Mouse (Mus musculus) layer of hippocampus, adult 2 months (tissue): ENCODE data around the gene Phc1. TPM values are rescaled to one million over a fixed set of nuclear protein-coding genes. Genes with fewer than 3 reads are reported as not detected.
A peak's percentile ranks its signal among the peaks of the same experiment; 100 is the strongest.

Experiments used
- DNase-seq, 2 experiments: peaks; one replicate each; pipeline ENCODE4 v3.0.0; 2022; ENCODE audit warnings: low spot score in 2 of 2
- H3K27ac ChIP-seq: fragments of 200-600 bp; 2 replicates; pipeline ENCODE4 v1.8.1; 2022
- H3K4me3 ChIP-seq: fragments of 200-600 bp; 2 replicates; pipeline ENCODE4 v1.8.1; 2022; ENCODE audit warnings: mild to moderate bottlenecking
- CTCF ChIP-seq: fragments of 200-600 bp; conservative IDR thresholded peaks from 2 replicates; pipeline ENCODE4 v1.8.1; 2022; ENCODE audit warnings: antibody characterized with exemption, mild to moderate bottlenecking, moderate library complexity
- total RNA-seq, 2 experiments: library from RNA; stranded (reverse); gene quantifications; 2 replicates each; pipeline ENCODE4 v1.2.3; 2021

The Phc1 gene
- total RNA-seq, 2 experiments from 2014 or later = 63.7 to 71.1 TPM

DNA sequence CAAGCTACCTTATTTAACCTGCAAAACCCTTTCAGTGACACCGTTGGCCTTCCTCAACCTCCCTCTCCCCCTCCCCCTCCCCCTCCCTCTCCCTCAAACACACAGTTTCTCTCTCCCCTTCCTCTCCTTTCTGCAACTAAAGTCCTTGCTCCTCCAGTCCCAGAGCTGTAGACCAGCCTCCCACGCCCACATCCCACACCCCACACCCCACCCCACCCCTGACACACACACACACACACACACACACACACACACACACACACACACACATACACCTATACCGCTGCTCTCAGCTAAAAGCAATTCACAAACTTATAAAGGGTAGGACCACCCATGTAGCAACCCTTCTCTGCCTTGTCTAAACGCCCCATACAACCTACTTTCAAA is 42.1 kb downstream of the Phc1 start:
- no peak for DNase-seq
- Histone ChIP-seq H3K4me3 (no peak overlapping the region), H3K27ac (no peak overlapping the region)
- TF ChIP-seq CTCF = no peak

- peak overlapping the region; percentile 63 for H3K4me3 ChIP-seq
- TF ChIP-seq CTCF = peak; percentile 38
- peak overlapping the region; percentile 83 for H3K27ac ChIP-seq
- DNase-seq = peak in 1 of 2 experiments; percentile 31
Observed at GRCm38 (mm10) chr6:122297279-122298222, 42.8 kb downstream of the Phc1 start.

DNA sequence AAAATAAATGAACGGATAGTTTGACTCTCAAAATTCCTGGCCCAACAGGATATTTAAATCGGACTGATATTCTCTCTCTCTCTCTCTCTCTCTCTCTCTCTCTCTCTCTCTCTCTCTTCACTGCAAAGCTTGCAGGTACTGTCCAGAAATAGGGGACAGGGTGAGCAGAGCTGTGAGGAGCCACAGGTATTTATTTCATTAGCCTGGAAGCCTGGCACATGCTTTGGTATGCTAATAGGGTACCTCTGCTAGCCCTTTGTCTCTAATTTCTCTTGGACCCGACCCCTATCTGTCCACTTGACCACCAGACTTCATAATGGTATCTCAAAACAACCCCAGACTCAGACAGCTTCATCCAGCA is 43.5 kb downstream of the Phc1 start:
- Histone ChIP-seq H3K4me3 (peak overlapping the region; percentile 63), H3K27ac (peak overlapping the region; percentile 83)
- no peak for TF ChIP-seq CTCF
- no peak for DNase-seq

- no peak for DNase-seq
- no peak for TF ChIP-seq CTCF
- H3K4me3 ChIP-seq = no peak overlapping the region
- H3K27ac ChIP-seq = no peak overlapping the region
Observed at GRCm38 (mm10) chr6:122295242-122295641, 45.1 kb downstream of the Phc1 start.

- Histone ChIP-seq H3K27ac (no peak overlapping the region), H3K4me3 (no peak overlapping the region)
- DNase-seq = no peak
- TF ChIP-seq CTCF = no peak
Observed at GRCm38 (mm10) chr6:122294290-122294689, 46.1 kb downstream of the Phc1 start.

DNA sequence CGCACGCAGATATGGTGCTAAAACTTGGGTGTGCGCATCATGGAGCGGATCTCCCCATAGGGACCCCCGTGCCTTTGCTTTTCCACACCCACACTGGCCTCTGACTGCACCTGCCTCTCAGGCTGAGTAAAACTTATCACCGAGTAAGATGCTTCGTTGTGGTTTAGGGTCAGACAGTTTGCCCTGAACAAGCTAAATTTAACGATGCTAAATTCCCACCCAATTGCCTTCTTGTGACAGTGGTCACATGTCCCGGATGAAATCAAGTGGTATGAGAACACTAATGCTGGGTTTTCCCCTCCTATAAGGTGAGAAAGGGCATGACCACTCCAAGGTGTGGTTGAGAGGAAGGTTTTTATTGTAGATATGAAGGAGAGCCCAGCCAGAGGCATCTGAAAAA is 46.6 kb downstream of the Phc1 start:
- DNase-seq = no peak
- TF ChIP-seq CTCF = no peak
- H3K27ac ChIP-seq = no peak overlapping the region
- no peak overlapping the region for H3K4me3 ChIP-seq

GRCm38 (mm10) chr6:122293121-122293520 is 47.2 kb downstream of the Phc1 start:
- no peak overlapping the region for H3K27ac ChIP-seq
- no peak for TF ChIP-seq CTCF
- no peak overlapping the region for H3K4me3 ChIP-seq
- no peak for DNase-seq

DNA sequence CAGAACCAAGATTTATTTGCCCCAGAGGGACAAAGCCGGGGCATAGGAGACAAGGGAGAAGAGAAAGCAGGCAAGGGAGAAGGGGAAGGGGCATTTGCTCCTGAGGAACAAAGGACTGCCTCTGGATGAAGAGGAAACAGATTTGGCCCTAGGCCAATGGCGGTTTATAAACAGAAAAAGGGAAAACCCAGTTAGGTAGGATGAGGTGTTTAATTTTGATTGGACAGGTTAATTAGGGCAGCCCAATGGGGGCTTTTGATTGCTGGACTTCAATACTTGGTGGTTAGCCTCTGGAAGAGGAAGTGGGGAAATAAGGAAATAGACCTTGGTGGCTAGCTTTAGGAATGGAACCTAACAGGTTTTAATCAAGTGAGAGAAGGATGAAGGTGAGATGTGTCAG is 48.2 kb downstream of the Phc1 start:
- Histone ChIP-seq H3K27ac (no peak overlapping the region), H3K4me3 (no peak overlapping the region)
- no peak for DNase-seq
- TF ChIP-seq CTCF = no peak

- TF ChIP-seq CTCF = no peak
- Histone ChIP-seq H3K27ac (no peak overlapping the region), H3K4me3 (no peak overlapping the region)
- no peak for DNase-seq
Observed at GRCm38 (mm10) chr6:122291735-122292134, 48.6 kb downstream of the Phc1 start.

DNA sequence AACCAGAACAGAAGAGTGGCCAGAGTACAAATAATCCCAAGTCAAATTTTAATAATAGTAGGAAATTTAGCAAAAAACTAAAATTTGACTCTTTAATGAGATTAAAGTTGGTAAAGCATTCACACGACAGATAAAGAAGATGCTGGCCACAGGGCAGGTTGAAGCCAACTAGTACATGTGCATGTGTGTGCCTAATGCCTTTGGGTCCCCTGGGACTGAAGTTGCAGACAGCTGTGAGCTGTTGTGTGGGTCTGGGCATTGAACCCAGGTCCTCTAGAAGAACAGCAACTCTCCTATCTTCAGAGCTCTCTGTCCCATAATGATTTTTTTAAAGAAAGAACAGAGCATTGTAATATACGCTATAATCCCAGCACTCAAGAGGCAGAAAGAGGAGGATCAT is 49.1 kb downstream of the Phc1 start:
- no peak for TF ChIP-seq CTCF
- Histone ChIP-seq H3K4me3 (no peak overlapping the region), H3K27ac (no peak overlapping the region)
- DNase-seq = no peak

DNA sequence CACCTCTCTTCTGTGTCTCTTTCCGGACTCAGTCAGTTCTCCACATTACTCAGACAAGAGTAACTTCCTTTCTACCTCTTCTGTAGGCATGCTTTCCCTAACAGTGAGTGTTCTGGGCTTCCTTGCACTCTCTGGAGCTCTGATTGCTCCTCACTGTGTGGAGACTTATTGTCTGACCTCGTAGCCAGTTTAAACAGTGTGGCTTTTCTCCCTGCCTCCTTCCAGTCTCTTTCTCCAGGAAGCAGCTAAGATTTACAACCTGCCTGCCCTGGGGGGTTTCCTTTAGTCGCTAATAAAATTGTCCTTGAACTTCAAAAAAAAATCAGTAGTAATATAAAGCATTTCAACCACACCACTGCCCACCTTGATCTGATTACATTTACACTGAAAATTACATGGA is 50.1 kb downstream of the Phc1 start:
- Histone ChIP-seq H3K27ac (no peak overlapping the region), H3K4me3 (no peak overlapping the region)
- DNase-seq = no peak
- no peak for TF ChIP-seq CTCF

DNA sequence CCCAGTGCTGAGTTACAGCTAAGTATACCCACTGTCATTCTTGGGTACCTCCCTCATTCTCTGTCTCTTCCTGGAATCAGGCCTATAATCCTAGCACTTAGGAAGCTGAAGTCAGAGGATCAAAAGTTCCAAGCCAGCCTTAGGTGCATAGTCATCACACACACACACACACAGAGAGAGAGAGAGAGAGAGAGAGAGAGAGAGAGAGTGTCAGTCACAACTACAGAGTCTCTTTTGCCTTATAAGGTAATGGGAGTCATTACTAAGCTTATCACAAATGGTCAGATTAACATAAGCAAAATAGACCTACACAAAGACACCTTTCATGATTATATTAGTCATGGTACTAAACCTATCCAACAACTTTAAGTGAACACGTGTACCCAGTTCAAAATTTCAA is 51.0 kb downstream of the Phc1 start:
- H3K27ac ChIP-seq = no peak overlapping the region
- DNase-seq = no peak
- TF ChIP-seq CTCF = no peak
- no peak overlapping the region for H3K4me3 ChIP-seq

GRCm38 (mm10) chr6:122288263-122288662 is 52.1 kb downstream of the Phc1 start:
- no peak overlapping the region for H3K27ac ChIP-seq
- no peak overlapping the region for H3K4me3 ChIP-seq
- TF ChIP-seq CTCF = peak; percentile 73
- no peak for DNase-seq

GRCm38 (mm10) chr6:122284823-122285222 is 55.5 kb downstream of the Phc1 start:
- H3K4me3 ChIP-seq = no peak overlapping the region
- no peak for TF ChIP-seq CTCF
- no peak for DNase-seq
- no peak overlapping the region for H3K27ac ChIP-seq
